Mouse (Mus musculus) kidney, adult 2 months (tissue): ENCODE results near the gene Actc1.

Experiments
- CTCF ChIP-seq: fragments of 200-500 bp; conservative IDR thresholded peaks from 2 replicates; pipeline ENCODE4 v1.5.1; 2011; ENCODE audit warnings: low read depth, mild to moderate bottlenecking, control low read depth, low read length, moderate library complexity, mixed read lengths; ENCODE audit not compliant: insufficient read depth, insufficient read length
- POLR2A ChIP-seq: fragments of 200-500 bp; IDR thresholded peaks from one replicate; pipeline ENCODE4 v1.6.1; 2011; ENCODE audit warnings: low read depth, low read length, control low read depth

- TF ChIP-seq POLR2A (no peak), CTCF (no peak)
Measured at GRCm38 (mm10) chr2:114099816-114100215, 46.5 kb upstream of the Actc1 start.
